Mouse (Mus musculus) 3134 (cell line): ENCODE measurements at regions not wholly inside any gene's neighbourhood (a gene's known extent, or its start where the extent isn't known, plus 50 kb on each side); places are given as distances from the start of the nearest gene placed in this dataset.

Experiments used
- DNase-seq: peaks from one replicate; pipeline ENCODE4 v3.0.0-alpha.2; 2011; ENCODE audit warnings: low spot score; ENCODE audit not compliant: insufficient read length; ENCODE audit errors: extremely low read depth

- DNase-seq: no peak
Measured at GRCm38 (mm10) chr15:63194492-63194797, 650.5 kb downstream of the Gsdmc2 start.

- no peak for DNase-seq
Measured at GRCm38 (mm10) chr15:63193617-63194491, 651.1 kb downstream of the Gsdmc2 start.

GRCm38 (mm10) chr15:63191731-63192130 is 653.2 kb downstream of the Gsdmc2 start:
- no peak for DNase-seq

GRCm38 (mm10) chr15:63190086-63190485 is 654.9 kb downstream of the Gsdmc2 start:
- DNase-seq: no peak

- no peak for DNase-seq
Measured at GRCm38 (mm10) chr15:63171003-63171402, 674.0 kb downstream of the Gsdmc2 start.

DNA sequence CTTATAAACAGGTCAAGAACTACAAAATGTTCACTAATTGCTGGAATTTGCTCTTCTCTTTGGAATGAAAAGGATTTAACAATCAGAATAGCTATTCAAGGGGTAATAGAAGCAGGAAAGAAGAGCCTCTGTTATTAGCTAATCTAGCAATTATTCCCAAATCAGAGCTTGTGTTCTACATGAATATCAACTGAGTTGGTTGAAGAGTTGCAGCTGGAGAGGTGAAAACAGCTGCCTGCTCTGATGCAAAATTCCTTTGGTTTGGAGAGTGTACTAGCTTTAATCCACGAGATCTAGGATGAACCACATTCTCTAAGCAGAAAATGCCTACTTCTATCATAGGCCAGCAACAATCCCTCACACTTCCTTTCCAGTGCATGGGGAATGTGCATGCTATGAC is 674.8 kb downstream of the Gsdmc2 start:
- DNase-seq: no peak

GRCm38 (mm10) chr15:63166411-63166810 is 678.6 kb downstream of the Gsdmc2 start:
- DNase-seq: peak; percentile 63

DNA sequence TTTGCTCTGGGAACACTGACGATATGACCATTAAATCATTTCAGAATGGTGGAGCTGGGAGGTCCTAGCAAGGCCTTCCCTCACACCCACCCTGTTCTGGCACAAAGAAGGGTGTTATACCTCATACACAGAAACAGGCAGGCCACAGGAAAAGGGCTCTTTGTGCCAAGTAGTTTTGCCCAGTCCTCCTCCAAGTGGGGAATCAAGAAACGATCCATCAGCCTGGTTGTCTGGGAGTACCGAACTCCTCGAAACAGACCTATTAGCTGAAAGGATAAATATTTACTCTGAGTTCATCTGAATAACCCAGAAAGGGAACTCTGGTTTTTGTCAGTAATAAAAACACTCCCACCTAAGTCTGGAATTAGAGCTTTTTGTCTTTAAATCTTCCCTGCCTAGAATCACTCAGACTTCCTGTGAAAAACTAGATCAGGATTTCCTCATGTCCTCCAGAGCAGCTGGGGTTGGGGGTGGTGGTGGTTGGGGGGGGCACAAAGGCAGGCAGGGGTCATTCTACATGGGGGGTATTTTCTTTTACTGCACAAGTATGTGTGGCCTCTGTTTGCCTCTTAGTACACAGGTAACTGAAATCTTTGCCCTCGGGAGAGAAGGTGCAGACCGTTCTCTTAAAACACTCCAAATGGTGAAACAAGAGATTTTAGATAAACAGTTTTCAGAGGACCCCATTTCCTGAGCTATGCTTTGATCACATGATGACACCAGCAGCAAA is 681.3 kb downstream of the Gsdmc2 start:
- DNase-seq: no peak

DNA sequence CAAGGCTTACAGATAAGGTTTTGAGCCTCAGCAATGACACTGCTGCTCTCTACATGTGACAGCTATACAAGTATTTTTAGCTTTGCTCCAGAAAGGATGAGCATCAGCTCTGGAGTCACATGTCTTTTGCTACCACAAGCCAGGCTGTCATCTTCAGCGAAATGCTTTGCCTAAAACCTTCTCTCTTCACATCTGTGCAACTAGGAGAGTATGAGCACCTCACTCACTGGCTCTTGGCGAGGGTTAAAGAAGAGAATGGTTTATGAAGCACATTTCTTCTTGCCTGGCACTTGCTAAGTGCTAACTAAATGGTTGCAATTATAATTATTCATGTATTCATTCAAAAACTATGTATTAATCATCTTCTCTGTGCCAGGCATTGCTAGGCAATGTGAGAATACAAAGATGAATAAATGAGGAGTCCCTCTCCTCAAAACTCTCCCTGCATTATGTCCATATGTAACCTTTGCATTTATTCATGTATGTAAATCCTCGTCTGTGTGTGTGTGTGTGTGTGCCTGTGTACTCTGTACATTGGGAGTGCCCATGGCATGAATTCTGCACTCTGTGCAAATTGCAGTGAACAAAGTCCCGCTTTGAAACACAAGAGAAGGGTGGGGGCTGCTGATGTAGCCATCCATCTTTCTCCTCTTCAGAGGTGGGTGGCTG is 682.0 kb downstream of the Gsdmc2 start:
- no peak for DNase-seq

DNA sequence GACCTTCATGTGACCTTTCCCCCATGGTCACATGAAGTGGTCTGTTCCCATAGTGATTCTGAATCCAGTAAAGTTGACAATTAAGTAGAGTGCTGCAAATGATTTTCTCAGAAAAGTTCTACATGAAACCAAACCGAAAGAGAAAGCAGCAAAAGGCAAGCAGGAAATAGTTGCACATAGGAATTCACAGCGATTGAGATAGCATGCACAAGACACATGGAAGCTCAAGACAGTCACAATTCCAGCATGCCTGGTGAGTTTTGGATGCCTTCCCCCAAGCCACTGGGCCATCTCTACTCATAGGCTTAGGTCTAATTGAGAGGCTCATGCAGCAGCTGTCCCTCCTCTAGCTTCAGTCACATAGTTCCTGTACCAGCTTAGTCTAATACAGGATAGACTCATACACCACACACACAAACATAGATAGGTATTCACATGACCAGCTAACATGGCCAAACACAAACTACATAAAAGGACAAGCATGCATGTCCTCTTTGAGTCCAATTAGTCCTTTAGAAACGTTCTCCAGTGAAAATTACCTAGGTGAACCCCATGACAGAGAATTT is 721.8 kb downstream of the Gsdmc2 start:
- peak; percentile 12 for DNase-seq

GRCm38 (mm10) chr15:63112918-63113317 is 732.1 kb downstream of the Gsdmc2 start:
- DNase-seq: no peak

- DNase-seq: no peak
Measured at GRCm38 (mm10) chr15:63100093-63100492, 744.9 kb downstream of the Gsdmc2 start.

DNA sequence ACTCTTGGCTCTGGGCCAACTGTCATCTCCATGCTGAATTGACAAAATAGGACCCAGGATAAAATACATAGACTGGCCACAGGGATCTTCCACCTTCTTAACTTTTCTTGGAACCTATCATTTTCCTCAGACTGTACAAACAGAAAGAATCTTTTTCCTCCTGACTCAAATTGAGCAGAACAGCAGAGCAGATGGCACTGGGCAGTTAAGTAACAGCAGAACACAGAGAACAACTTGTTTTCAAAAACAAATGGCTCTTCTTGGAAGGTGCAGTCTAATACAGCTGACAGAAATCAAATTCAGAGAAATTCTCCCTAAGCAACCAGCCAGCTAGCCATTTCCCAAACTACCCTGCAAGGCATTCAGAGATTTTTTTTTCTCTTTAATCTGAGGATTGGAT is 763.0 kb downstream of the Gsdmc2 start:
- DNase-seq: no peak

- no peak for DNase-seq
Measured at GRCm38 (mm10) chr15:63079825-63080224, 765.2 kb downstream of the Gsdmc2 start.

- peak; percentile 29 for DNase-seq
Measured at GRCm38 (mm10) chr15:63071921-63072320, 773.1 kb downstream of the Gsdmc2 start.

GRCm38 (mm10) chr15:63067126-63067525 is 777.9 kb downstream of the Gsdmc2 start:
- no peak for DNase-seq

DNA sequence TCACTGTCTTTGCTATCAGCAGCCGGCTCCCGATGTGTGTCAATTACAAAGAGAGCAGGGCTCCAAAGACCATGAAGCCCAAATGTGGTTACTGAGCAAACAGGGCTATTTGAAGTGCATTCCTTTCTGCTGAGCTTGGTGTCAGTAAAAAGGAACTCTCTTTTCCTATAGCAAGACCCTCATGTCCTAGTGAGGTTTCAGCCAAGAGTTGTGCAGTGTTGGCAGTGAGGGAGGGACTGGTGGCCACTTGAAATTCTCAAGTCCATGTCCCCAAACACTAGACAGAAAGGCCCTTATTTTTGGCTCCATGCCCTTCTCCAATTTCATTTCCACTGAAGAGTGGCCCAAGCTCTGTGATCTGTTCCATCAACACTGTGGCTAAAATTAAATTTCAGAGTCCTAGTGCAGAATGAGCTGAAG is 778.9 kb downstream of the Gsdmc2 start:
- DNase-seq: peak; percentile 33

GRCm38 (mm10) chr15:63061891-63062290 is 783.1 kb downstream of the Gsdmc2 start:
- no peak for DNase-seq

DNA sequence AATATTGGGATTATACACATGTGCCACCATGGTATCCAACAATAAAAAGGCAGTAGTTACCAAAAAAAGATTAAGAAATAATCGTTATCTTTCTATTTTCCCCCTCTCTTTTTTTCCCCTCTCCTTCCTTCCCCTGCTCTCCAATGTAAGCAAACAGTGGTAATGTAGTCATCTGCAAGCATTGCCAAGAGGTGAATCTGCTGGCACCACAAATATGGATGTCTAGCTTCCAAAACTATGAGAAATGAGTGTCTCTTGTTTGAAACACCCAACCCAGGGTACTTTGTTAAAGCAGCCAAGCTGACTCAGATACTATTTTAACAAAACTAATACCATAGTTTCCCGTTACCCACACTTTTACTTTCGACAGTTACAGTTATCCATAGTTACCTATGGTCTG is 784.2 kb downstream of the Gsdmc2 start:
- no peak for DNase-seq

DNA sequence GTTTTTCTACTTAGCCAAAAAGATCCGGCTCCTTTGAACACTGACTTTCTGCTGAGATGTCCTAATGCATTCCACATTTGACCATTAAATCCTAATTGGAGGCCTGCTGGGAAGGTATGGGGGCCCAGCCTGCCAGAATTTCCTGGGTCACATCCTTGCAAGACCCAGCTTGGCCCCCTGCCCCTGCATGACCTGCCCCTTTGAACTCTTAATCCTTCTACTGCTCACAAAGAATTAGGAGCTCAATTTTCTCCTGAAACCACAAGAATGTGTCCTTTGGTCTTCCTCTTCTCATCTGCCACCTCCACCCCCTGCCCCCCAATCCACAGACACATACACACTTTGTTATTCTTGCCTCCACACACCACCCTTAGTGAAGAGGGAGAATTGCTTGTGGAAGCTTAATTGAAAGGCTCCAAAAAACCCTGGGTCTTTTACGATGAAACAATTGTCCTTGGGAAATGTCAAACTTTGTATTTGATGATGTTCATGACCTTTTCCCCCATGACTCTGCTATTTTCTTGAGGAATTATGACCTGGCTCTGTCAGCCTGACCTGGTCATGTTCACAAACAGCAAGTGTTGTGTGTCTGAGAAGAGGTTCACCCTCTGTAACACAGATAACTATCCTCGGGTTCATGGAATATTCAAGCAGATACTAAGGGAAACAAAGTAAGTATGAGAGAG is 792.3 kb downstream of the Gsdmc2 start:
- no peak for DNase-seq

GRCm38 (mm10) chr15:63050033-63050432 is 794.9 kb downstream of the Gsdmc2 start:
- no peak for DNase-seq
